Mouse (Mus musculus) lung, postnatal 0 days (tissue): ENCODE measurements around the gene Greb1. TPM values are rescaled to one million over a fixed set of nuclear protein-coding genes. Genes with fewer than 3 reads are reported as not detected.

ENCODE experiments used
- ATAC-seq: fragments of 200-750 bp; cut with Nextera tagmentation; 2 replicates; pipeline ENCODE4 v1.8.0; 2017; ENCODE audit warnings: moderate library complexity
- DNase-seq: peaks from one replicate; pipeline ENCODE4 v3.0.0-alpha.2; 2016; ENCODE audit warnings: low spot score
- H3K27ac ChIP-seq: fragments of 300-500 bp; sonication (generic); 2 replicates; pipeline ENCODE4 v1.5.1; 2014; ENCODE audit warnings: antibody characterized with exemption, mild to moderate bottlenecking, low read length, mixed read lengths
- H3K27me3 ChIP-seq: fragments of 300-500 bp; sonication (generic); replicated peaks from 2 replicates; pipeline ENCODE4 v1.6.1; 2014; ENCODE audit warnings: low read length, mixed read lengths; ENCODE audit not compliant: insufficient read depth
- H3K36me3 ChIP-seq: fragments of 300-500 bp; sonication (generic); 2 replicates; pipeline ENCODE4 v1.6.1; 2014; ENCODE audit warnings: low read length, mixed read lengths; ENCODE audit not compliant: insufficient read depth
- H3K4me1 ChIP-seq: fragments of 300-500 bp; sonication (generic); 2 replicates; pipeline ENCODE4 v1.6.1; 2014; ENCODE audit warnings: antibody characterized with exemption, low read depth, low read length, mixed read lengths; ENCODE audit not compliant: insufficient read depth
- H3K4me2 ChIP-seq: fragments of 300-500 bp; sonication (generic); replicated peaks from 2 replicates; pipeline ENCODE4 v1.6.1; 2014; ENCODE audit warnings: low read depth, mild to moderate bottlenecking, low read length, moderate library complexity, mixed read lengths
- H3K4me3 ChIP-seq: fragments of 300-500 bp; sonication (generic); 2 replicates; pipeline ENCODE4 v1.5.1; 2014; ENCODE audit warnings: low read depth, low read length
- H3K9ac ChIP-seq: fragments of 300-500 bp; sonication (generic); replicated peaks from 2 replicates; pipeline ENCODE4 v1.6.1; 2014; ENCODE audit warnings: low read depth, mild to moderate bottlenecking
- H3K9me3 ChIP-seq: fragments of 300-500 bp; sonication (generic); 2 replicates; pipeline ENCODE4 v1.6.1; 2016; ENCODE audit warnings: low read length, mixed read lengths
- CTCF ChIP-seq: IDR thresholded peaks from 2 replicates; pipeline ENCODE4 v1.5.1; 2016; ENCODE audit warnings: antibody characterized with exemption, mild to moderate bottlenecking
- EP300 ChIP-seq: IDR thresholded peaks from 2 replicates; pipeline ENCODE4 v1.6.1; 2016; ENCODE audit warnings: antibody characterized with exemption, mild to moderate bottlenecking, control low read depth
- WGBS: fragments of 180-500 bp; shearing (Covaris S2); extraction: QIAGEN DNeasy Blood & Tissue Kit; methylation state at CpG from one replicate; pipeline ENCODE4 v1.1.7; 2014; 5-methylcytosine and 5-hydroxymethylcytosine counted together
- polyA plus RNA-seq: library from polyadenylated mRNA; unstranded; fragments of >200 nt; fragmentation: Nextera tagmentation; extraction: Ambion mirVana; gene quantifications from 2 replicates; pipeline ENCODE4 v1.2.1, GENCODE M21; 2015

The Greb1 gene
- polyA plus RNA-seq, 1 experiment from 2014 or later, result 1.1 TPM

- Histone ChIP-seq H3K27me3 (0 out of 2 replicates have a peak, but pooled peaks cover 4% of the 10 kb centered on the region), H3K9me3 (no peaks in the 10 kb centered on the region), H3K4me1 (no peaks in the 10 kb centered on the region), H3K9ac (no peak overlapping the region), H3K4me3 (peak overlapping the region; percentile 43), H3K36me3 (no peaks in the 10 kb centered on the region), H3K27ac (no peak overlapping the region), H3K4me2 (peak overlapping the region; percentile 87)
- ATAC-seq (peak; percentile 48), DNase-seq (no peak)
- 0% methylated on average over 12 of the region's 12 CpGs for WGBS
- TF ChIP-seq EP300 (no peak), CTCF (no peak)
Observed at GRCm38 (mm10) chr12:16800959-16801315, 251 bp upstream of the Greb1 start.

GRCm38 (mm10) chr12:16799928-16800258 is 793 bp downstream of the Greb1 start:
- no peak for TF ChIP-seq EP300
- no peak for TF ChIP-seq CTCF
- no peaks in the 10 kb centered on the region for H3K36me3 ChIP-seq
- no peak overlapping the region for H3K9ac ChIP-seq
- H3K4me3 ChIP-seq, result peak overlapping the region; percentile 43; the same call in 1 of the 2 replicates
- H3K4me1 ChIP-seq, result no peaks in the 10 kb centered on the region
- H3K9me3 ChIP-seq, result no peaks in the 10 kb centered on the region
- ATAC-seq (no peak; the same call in 1 of the 2 replicates), DNase-seq (no peak)
- H3K27me3 ChIP-seq, result 0 out of 2 replicates have a peak, but pooled peaks cover 4% of the 10 kb centered on the region
- no peak overlapping the region for H3K27ac ChIP-seq
- H3K4me2 ChIP-seq, result peak overlapping the region; percentile 87
- WGBS, result 83% methylated on average over 1 of the region's 6 CpGs

GRCm38 (mm10) chr12:16798894-16799293 is 1.8 kb downstream of the Greb1 start:
- 0 out of 2 replicates have a peak, but pooled peaks cover 4% of the 10 kb centered on the region for H3K27me3 ChIP-seq
- H3K9ac ChIP-seq, result no peak overlapping the region
- no peaks in the 10 kb centered on the region for H3K36me3 ChIP-seq
- TF ChIP-seq EP300 (no peak), CTCF (no peak)
- H3K9me3 ChIP-seq, result no peaks in the 10 kb centered on the region
- no peaks in the 10 kb centered on the region for H3K4me1 ChIP-seq
- H3K27ac ChIP-seq, result no peak overlapping the region
- 56% methylated on average over 3 of the region's 3 CpGs for WGBS
- no peak overlapping the region for H3K4me2 ChIP-seq
- DNase-seq (no peak), ATAC-seq (no peak)
- H3K4me3 ChIP-seq, result no peak overlapping the region

GRCm38 (mm10) chr12:16795781-16796180 is 4.9 kb downstream of the Greb1 start:
- Histone ChIP-seq H3K4me2 (no peak overlapping the region), H3K9me3 (no peaks in the 10 kb centered on the region), H3K27me3 (0 out of 2 replicates have a peak, but pooled peaks cover 4% of the 10 kb centered on the region), H3K4me3 (no peak overlapping the region), H3K9ac (no peak overlapping the region), H3K36me3 (no peaks in the 10 kb centered on the region), H3K4me1 (no peaks in the 10 kb centered on the region), H3K27ac (no peak overlapping the region)
- 83% methylated on average over 3 of the region's 3 CpGs for WGBS
- ATAC-seq (no peak), DNase-seq (no peak)
- TF ChIP-seq CTCF (no peak), EP300 (no peak)

GRCm38 (mm10) chr12:16793371-16793770 is 7.3 kb downstream of the Greb1 start:
- DNase-seq (no peak), ATAC-seq (no peak)
- H3K9ac ChIP-seq, result no peak overlapping the region
- H3K4me2 ChIP-seq, result no peak overlapping the region
- H3K27me3 ChIP-seq, result no peaks in the 10 kb centered on the region
- no peaks in the 10 kb centered on the region for H3K4me1 ChIP-seq
- TF ChIP-seq CTCF, result no peak
- WGBS, result 82% methylated on average over 3 of the region's 4 CpGs
- no peak overlapping the region for H3K4me3 ChIP-seq
- no peaks in the 10 kb centered on the region for H3K36me3 ChIP-seq
- no peaks in the 10 kb centered on the region for H3K9me3 ChIP-seq
- H3K27ac ChIP-seq, result no peak overlapping the region

GRCm38 (mm10) chr12:16790456-16790855 is 10.2 kb downstream of the Greb1 start:
- H3K36me3 ChIP-seq, result no peaks in the 10 kb centered on the region
- 69% methylated on average over 4 of the region's 4 CpGs for WGBS
- H3K27me3 ChIP-seq, result no peaks in the 10 kb centered on the region
- no peak overlapping the region for H3K9ac ChIP-seq
- DNase-seq (no peak), ATAC-seq (no peak)
- H3K4me1 ChIP-seq, result no peaks in the 10 kb centered on the region
- no peak overlapping the region for H3K27ac ChIP-seq
- TF ChIP-seq EP300, result no peak
- no peak for TF ChIP-seq CTCF
- H3K4me3 ChIP-seq, result no peak overlapping the region
- no peaks in the 10 kb centered on the region for H3K9me3 ChIP-seq
- H3K4me2 ChIP-seq, result no peak overlapping the region

- whole genome bisulfite sequencing, result 31% methylated on average over 4 of the region's 4 CpGs
- no peak for ATAC-seq
- Histone ChIP-seq H3K27ac (no peak overlapping the region), H3K36me3 (no peaks in the 10 kb centered on the region), H3K27me3 (no peaks in the 10 kb centered on the region), H3K4me1 (no peaks in the 10 kb centered on the region), H3K4me2 (no peak overlapping the region), H3K4me3 (no peak overlapping the region), H3K9ac (no peak overlapping the region), H3K9me3 (no peaks in the 10 kb centered on the region)
- DNase-seq, result no peak
- TF ChIP-seq CTCF (no peak), EP300 (no peak)
Observed at GRCm38 (mm10) chr12:16789756-16790155, 10.9 kb downstream of the Greb1 start.
